Mouse (Mus musculus): ENCODE measurements around the gene Runx1. TPM values are rescaled to one million over a fixed set of nuclear protein-coding genes. Genes with fewer than 3 reads are reported as not detected.

Gene Runx1
- polyA plus RNA-seq, 1 experiment from 2014 or later: 13.8 TPM

- H3K4me3 ChIP-seq: no peak overlapping the region
- H3K4me1 ChIP-seq: peaks cover 18% of the 10 kb centered on the region
- H3K27me3 ChIP-seq: no peaks in the 10 kb centered on the region
- H3K36me3 ChIP-seq: 0 out of 2 replicates have a peak, but pooled peaks cover 10% of the 10 kb centered on the region
- no peak overlapping the region for H3K9ac ChIP-seq
- ATAC-seq (ENCODE audit: insufficient number of reproducible peaks, insufficient read depth, low FRiP score, low TSS enrichment): no peak
- 0 out of 2 replicates have a peak, but pooled peaks cover 7% of the 10 kb centered on the region for H3K9me3 ChIP-seq
- no peak overlapping the region for H3K4me2 ChIP-seq (replicated peaks)
- 90% methylated on average over 15 of the region's 15 CpGs for WGBS
- H3K27ac ChIP-seq: no peak overlapping the region
Measured at GRCm38 (mm10) chr16:92615234-92615799, 210.6 kb downstream of the Runx1 start.

- Histone ChIP-seq H3K9me3 (0 out of 2 replicates have a peak, but pooled peaks cover 2% of the 10 kb centered on the region), H3K4me1 (peaks cover 39% of the 10 kb centered on the region), H3K27me3 (no peaks in the 10 kb centered on the region), H3K4me2 (replicated peaks) (no peak overlapping the region), H3K36me3 (0 out of 2 replicates have a peak, but pooled peaks cover 7% of the 10 kb centered on the region), H3K27ac (no peak overlapping the region), H3K4me3 (no peak overlapping the region), H3K9ac (no peak overlapping the region)
- ATAC-seq (ENCODE audit: insufficient number of reproducible peaks, insufficient read depth, low FRiP score, low TSS enrichment): no peak
- 23% methylated on average over 8 of the region's 8 CpGs for WGBS
Measured at GRCm38 (mm10) chr16:92612546-92612945, 213.4 kb downstream of the Runx1 start.

- Histone ChIP-seq H3K4me3 (no peak overlapping the region), H3K9me3 (no peaks in the 10 kb centered on the region), H3K27me3 (peaks cover 6% of the 10 kb centered on the region), H3K4me2 (replicated peaks) (no peak overlapping the region), H3K9ac (no peak overlapping the region), H3K36me3 (0 out of 2 replicates have a peak, but pooled peaks cover 7% of the 10 kb centered on the region), H3K27ac (no peak overlapping the region), H3K4me1 (peaks cover 39% of the 10 kb centered on the region)
- 88% methylated on average over 12 of the region's 12 CpGs for WGBS
- ATAC-seq (ENCODE audit: insufficient number of reproducible peaks, insufficient read depth, low FRiP score, low TSS enrichment): no peak
Measured at GRCm38 (mm10) chr16:92611641-92612149, 214.3 kb downstream of the Runx1 start.

GRCm38 (mm10) chr16:92610464-92610863 lies 215.5 kb downstream of the Runx1 start:
- Histone ChIP-seq H3K4me1 (peaks cover 47% of the 10 kb centered on the region), H3K27me3 (peaks cover 18% of the 10 kb centered on the region), H3K36me3 (0 out of 2 replicates have a peak, but pooled peaks cover 7% of the 10 kb centered on the region), H3K9me3 (no peaks in the 10 kb centered on the region), H3K27ac (no peak overlapping the region), H3K4me3 (no peak overlapping the region), H3K9ac (no peak overlapping the region), H3K4me2 (replicated peaks) (no peak overlapping the region)
- WGBS: 46% methylated on average over 8 of the region's 8 CpGs
- no peak for ATAC-seq (ENCODE audit: insufficient number of reproducible peaks, insufficient read depth, low FRiP score, low TSS enrichment)

GRCm38 (mm10) chr16:92609717-92610077 lies 216.3 kb downstream of the Runx1 start:
- no peak overlapping the region for H3K4me2 ChIP-seq (replicated peaks)
- H3K4me3 ChIP-seq: no peak overlapping the region
- H3K27me3 ChIP-seq: peaks cover 20% of the 10 kb centered on the region
- no peak overlapping the region for H3K9ac ChIP-seq
- no peak for ATAC-seq (ENCODE audit: insufficient number of reproducible peaks, insufficient read depth, low FRiP score, low TSS enrichment)
- 44% methylated on average over 11 of the region's 11 CpGs for WGBS
- H3K27ac ChIP-seq: no peak overlapping the region
- peaks cover 49% of the 10 kb centered on the region for H3K4me1 ChIP-seq
- 0 out of 2 replicates have a peak, but pooled peaks cover 7% of the 10 kb centered on the region for H3K36me3 ChIP-seq
- H3K9me3 ChIP-seq: no peaks in the 10 kb centered on the region

- no peak overlapping the region for H3K4me2 ChIP-seq (replicated peaks)
- ATAC-seq (ENCODE audit: insufficient number of reproducible peaks, insufficient read depth, low FRiP score, low TSS enrichment): no peak
- WGBS: 20% methylated on average over 8 of the region's 8 CpGs
- no peaks in the 10 kb centered on the region for H3K9me3 ChIP-seq
- H3K4me3 ChIP-seq: no peak overlapping the region
- H3K4me1 ChIP-seq: peaks cover 49% of the 10 kb centered on the region
- H3K36me3 ChIP-seq: 0 out of 2 replicates have a peak, but pooled peaks cover 7% of the 10 kb centered on the region
- peaks cover 25% of the 10 kb centered on the region for H3K27me3 ChIP-seq
- H3K9ac ChIP-seq: no peak overlapping the region
- 0 out of 2 replicates have a peak overlapping the region, but pooled peaks have one; percentile 63 for H3K27ac ChIP-seq
Measured at GRCm38 (mm10) chr16:92609006-92609716, 216.8 kb downstream of the Runx1 start.

GRCm38 (mm10) chr16:92608180-92608960 lies 217.6 kb downstream of the Runx1 start:
- H3K9ac ChIP-seq: no peak overlapping the region
- no peak for ATAC-seq (ENCODE audit: insufficient number of reproducible peaks, insufficient read depth, low FRiP score, low TSS enrichment)
- peaks cover 27% of the 10 kb centered on the region for H3K27me3 ChIP-seq
- H3K9me3 ChIP-seq: no peaks in the 10 kb centered on the region
- 56% methylated on average over 14 of the region's 14 CpGs for WGBS
- no peak overlapping the region for H3K27ac ChIP-seq
- H3K36me3 ChIP-seq: 0 out of 2 replicates have a peak, but pooled peaks cover 7% of the 10 kb centered on the region
- no peak overlapping the region for H3K4me2 ChIP-seq (replicated peaks)
- peaks cover 47% of the 10 kb centered on the region for H3K4me1 ChIP-seq
- no peak overlapping the region for H3K4me3 ChIP-seq

- ATAC-seq (ENCODE audit: insufficient number of reproducible peaks, insufficient read depth, low FRiP score, low TSS enrichment): peak; percentile 41; the same call in 1 of the 2 replicates
- Histone ChIP-seq H3K4me3 (no peak overlapping the region), H3K4me1 (peaks cover 36% of the 10 kb centered on the region), H3K9ac (no peak overlapping the region), H3K9me3 (no peaks in the 10 kb centered on the region), H3K27ac (no peak overlapping the region), H3K36me3 (no peaks in the 10 kb centered on the region), H3K4me2 (replicated peaks) (0 out of 2 replicates have a peak overlapping the region, but pooled peaks have one; percentile 57), H3K27me3 (peaks cover 27% of the 10 kb centered on the region)
- 75% methylated on average over 7 of the region's 7 CpGs for WGBS
Measured at GRCm38 (mm10) chr16:92606491-92606965, 219.4 kb downstream of the Runx1 start.

- Histone ChIP-seq H3K9me3 (no peaks in the 10 kb centered on the region), H3K9ac (peak overlapping the region; percentile 43), H3K4me1 (peaks cover 36% of the 10 kb centered on the region), H3K36me3 (no peaks in the 10 kb centered on the region), H3K27me3 (peaks cover 27% of the 10 kb centered on the region), H3K27ac (peak overlapping the region; percentile 23; the same call in 1 of the 2 replicates), H3K4me2 (replicated peaks) (peak overlapping the region; percentile 57), H3K4me3 (peak overlapping the region; percentile 38)
- WGBS: 12% methylated on average over 64 of the region's 64 CpGs
- peak; percentile 57 for ATAC-seq (ENCODE audit: insufficient number of reproducible peaks, insufficient read depth, low FRiP score, low TSS enrichment)
Measured at GRCm38 (mm10) chr16:92605606-92606490, 220.1 kb downstream of the Runx1 start.

- Histone ChIP-seq H3K9ac (no peak overlapping the region), H3K27ac (no peak overlapping the region), H3K9me3 (no peaks in the 10 kb centered on the region), H3K4me2 (replicated peaks) (no peak overlapping the region), H3K4me3 (no peak overlapping the region), H3K36me3 (no peaks in the 10 kb centered on the region), H3K4me1 (peaks cover 10% of the 10 kb centered on the region), H3K27me3 (peaks cover 31% of the 10 kb centered on the region)
- 74% methylated on average over 11 of the region's 11 CpGs for WGBS
- ATAC-seq (ENCODE audit: insufficient number of reproducible peaks, insufficient read depth, low FRiP score, low TSS enrichment): no peak
Measured at GRCm38 (mm10) chr16:92602504-92602903, 223.4 kb downstream of the Runx1 start.
